Mouse (Mus musculus) myocyte (in vitro differentiated cells): Measurements from ENCODE around the gene Cdkl5. TPM values are rescaled to one million over a fixed set of nuclear protein-coding genes. Genes with fewer than 3 reads are reported as not detected.
A peak's percentile ranks its signal among the peaks of the same experiment; 100 is the strongest.

Experiments used
- H3K27me3 ChIP-seq: one replicate; pipeline ENCODE4 v1.6.1; 2011; ENCODE audit not compliant: control insufficient read depth, insufficient read depth, insufficient read length
- H3K36me3 ChIP-seq: one replicate; pipeline ENCODE4 v1.6.1; 2011; ENCODE audit not compliant: control insufficient read depth, insufficient read depth
- H3K4me2 ChIP-seq: one replicate; pipeline ENCODE4 v1.6.1; 2011; ENCODE audit warnings: low read depth, control low read depth
- H3K4me3 ChIP-seq: one replicate; pipeline ENCODE4 v1.5.1; 2011; ENCODE audit warnings: mild to moderate bottlenecking, control low read depth, moderate library complexity
- H3K79me2 ChIP-seq: one replicate; pipeline ENCODE4 v1.6.1; 2011; ENCODE audit not compliant: control insufficient read depth, insufficient read depth
- H3ac ChIP-seq: one replicate; pipeline ENCODE4 v1.6.1; 2011; ENCODE audit not compliant: control insufficient read depth, insufficient read length
- CEBPB ChIP-seq: IDR thresholded peaks from 2 replicates; pipeline ENCODE4 v1.6.1; 2011; ENCODE audit warnings: mild to moderate bottlenecking, moderate library complexity; ENCODE audit not compliant: poor library complexity, insufficient read depth, severe bottlenecking
- E2F4 ChIP-seq: IDR thresholded peaks from one replicate; pipeline ENCODE4 v1.6.1; 2011; ENCODE audit warnings: mild to moderate bottlenecking, control low read depth, moderate library complexity; ENCODE audit not compliant: insufficient read depth
- MAX ChIP-seq: IDR thresholded peaks from one replicate; pipeline ENCODE4 v1.6.1; 2011; ENCODE audit warnings: low read depth, mild to moderate bottlenecking, control low read depth
- MYOD1 ChIP-seq, 3 experiments: IDR thresholded peaks; one replicate each; pipeline ENCODE4 v1.6.1; 2011; ENCODE audit warnings: control low read depth in 2 of 3, low read depth in 2 of 3, mild to moderate bottlenecking in 2 of 3, moderate library complexity in 1 of 3; ENCODE audit not compliant: insufficient read length in 2 of 3, control insufficient read depth in 1 of 3
- MYOG ChIP-seq, 3 experiments: IDR thresholded peaks; one replicate each; pipeline ENCODE4 v1.6.1; 2011; ENCODE audit warnings: control low read depth in 2 of 3, low read depth in 2 of 3, mild to moderate bottlenecking in 2 of 3; ENCODE audit not compliant: insufficient read length in 2 of 3, control insufficient read depth in 1 of 3, insufficient read depth in 1 of 3
- POLR2A ChIP-seq: IDR thresholded peaks from one replicate; pipeline ENCODE4 v1.6.1; 2011; ENCODE audit warnings: low read depth, mild to moderate bottlenecking, control low read depth, moderate library complexity; ENCODE audit not compliant: insufficient read length
- POLR2AphosphoS2 ChIP-seq: IDR thresholded peaks from one replicate; pipeline ENCODE4 v1.6.1; 2011; ENCODE audit warnings: low read depth, control low read depth; ENCODE audit not compliant: insufficient read length
- REST ChIP-seq: IDR thresholded peaks from one replicate; pipeline ENCODE4 v1.6.1; 2011; ENCODE audit warnings: mild to moderate bottlenecking, control low read depth, moderate library complexity; ENCODE audit not compliant: insufficient read depth, insufficient read length
- SRF ChIP-seq: IDR thresholded peaks from one replicate; pipeline ENCODE4 v1.6.1; 2011; ENCODE audit warnings: low read depth; ENCODE audit not compliant: control insufficient read depth, insufficient read length
- TCF12 ChIP-seq: IDR thresholded peaks from one replicate; pipeline ENCODE4 v1.6.1; 2011; ENCODE audit warnings: mild to moderate bottlenecking, control low read depth; ENCODE audit not compliant: poor library complexity, insufficient read depth, severe bottlenecking
- TCF3 ChIP-seq: IDR thresholded peaks from one replicate; pipeline ENCODE4 v1.6.1; 2011; ENCODE audit warnings: low read depth, control low read depth; ENCODE audit not compliant: insufficient read length
- USF1 ChIP-seq: IDR thresholded peaks from one replicate; pipeline ENCODE4 v1.6.1; 2011; ENCODE audit warnings: low read depth, mild to moderate bottlenecking, control low read depth, moderate library complexity
- polyA plus RNA-seq: library from polyadenylated mRNA; unstranded; fragments of >200 nt; fragmentation: generic; extraction: Trizol; gene quantifications from one replicate; pipeline ENCODE4 v1.2.1, GENCODE M21; 2012; ENCODE audit warnings: missing spikeins

Gene Cdkl5
- polyA plus RNA-seq, result 0.43 TPM

GRCm38 (mm10) chrX:160994543-160995121 lies at the start of gene Cdkl5:
Gene Cdkl5 (minus strand): TSS chrX:160994704.
- TF ChIP-seq POLR2AphosphoS2 (peak; percentile 35), USF1 (no peak), TCF3 (no peak), POLR2A (peak; percentile 66), E2F4 (no peak), TCF12 (no peak)
- Histone ChIP-seq H3K79me2 (no peaks in the 10 kb centered on the region), H3ac (peak within 1 kb of the TSS; percentile 12), H3K4me3 (peak within 1 kb of the TSS; percentile 41), H3K36me3 (no peaks in the 10 kb centered on the region), H3K4me2 (peak within 1 kb of the TSS; percentile 67), H3K27me3 (no peaks in the 10 kb centered on the region)

DNA sequence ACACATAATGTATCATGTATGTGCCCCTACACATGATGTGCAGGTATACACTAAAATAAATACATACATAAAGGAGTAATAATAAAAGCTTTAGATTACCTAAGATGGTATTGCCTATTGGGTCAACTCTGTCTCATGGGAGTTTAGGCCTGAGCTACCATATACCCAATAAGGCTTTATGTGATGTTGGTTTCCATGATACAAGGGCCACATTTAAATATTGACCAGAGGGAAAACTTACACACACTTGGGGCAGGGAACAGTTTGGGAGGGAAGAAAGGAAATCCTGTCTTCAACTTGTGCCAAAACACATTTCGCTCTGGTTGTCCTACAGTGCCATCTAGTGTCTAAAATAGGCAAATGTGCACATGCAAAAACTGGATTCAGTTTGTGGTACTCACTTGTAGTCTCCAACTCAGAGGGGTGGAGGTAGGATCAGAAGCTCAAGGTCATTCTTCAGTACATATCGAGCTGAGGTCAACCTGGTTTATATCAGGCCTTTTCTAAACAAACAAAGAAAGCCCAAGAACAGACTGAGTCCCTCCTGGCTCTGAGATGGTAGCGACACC lies 38.8 kb upstream of the Cdkl5 start:
- H3ac ChIP-seq, result no peak overlapping the region
- no peak overlapping the region for H3K4me2 ChIP-seq
- no peaks in the 10 kb centered on the region for H3K27me3 ChIP-seq
- H3K79me2 ChIP-seq, result no peaks in the 10 kb centered on the region
- no peak for TF ChIP-seq POLR2A
- TF ChIP-seq TCF3, result no peak
- TF ChIP-seq MAX, result no peak
- H3K36me3 ChIP-seq, result no peaks in the 10 kb centered on the region
- H3K4me3 ChIP-seq, result no peak overlapping the region

DNA sequence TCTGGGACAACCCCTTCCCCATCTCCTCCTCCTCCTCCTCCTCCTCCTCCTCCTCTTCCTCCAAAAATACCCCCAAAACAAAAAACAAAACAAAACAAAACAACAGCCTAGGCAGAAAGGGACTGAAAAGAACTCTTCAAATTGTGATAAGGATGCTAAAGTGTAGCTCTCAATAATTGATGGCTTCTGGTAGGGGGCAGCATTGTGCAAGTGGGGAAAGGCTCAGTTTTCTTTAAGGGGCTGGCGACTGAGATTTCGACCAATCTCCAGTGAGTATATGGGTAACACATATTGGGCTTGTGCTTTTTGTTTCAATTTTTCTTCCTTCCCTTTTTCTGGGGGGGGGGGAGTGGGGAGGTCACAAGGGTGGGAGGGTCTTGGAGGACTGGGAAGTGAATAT lies 37.9 kb upstream of the Cdkl5 start:
- TF ChIP-seq POLR2A (no peak), MAX (no peak), CEBPB (no peak), E2F4 (no peak), REST (no peak), MYOD1 (IDR thresholded peaks at IDR 0.05; ENCODE audit: control insufficient read depth in 1 of 3, insufficient read length in 2 of 3, low read depth in 2 of 3) (no peak), MYOG (IDR thresholded peaks at IDR 0.05; ENCODE audit: control insufficient read depth in 1 of 3, insufficient read depth in 1 of 3, insufficient read length in 2 of 3, low read depth in 2 of 3) (no peak), TCF3 (no peak), TCF12 (no peak), SRF (no peak), USF1 (no peak)
- Histone ChIP-seq H3K27me3 (no peaks in the 10 kb centered on the region), H3K4me2 (no peak overlapping the region), H3ac (no peak overlapping the region), H3K36me3 (no peaks in the 10 kb centered on the region), H3K79me2 (no peaks in the 10 kb centered on the region), H3K4me3 (no peak overlapping the region)

- TF ChIP-seq CEBPB (no peak), SRF (no peak), TCF3 (no peak), MAX (no peak), REST (no peak), USF1 (no peak), POLR2A (no peak), MYOD1 (IDR thresholded peaks at IDR 0.05; ENCODE audit: control insufficient read depth in 1 of 3, insufficient read length in 2 of 3, low read depth in 2 of 3) (no peak), E2F4 (no peak), MYOG (IDR thresholded peaks at IDR 0.05; ENCODE audit: control insufficient read depth in 1 of 3, insufficient read depth in 1 of 3, insufficient read length in 2 of 3, low read depth in 2 of 3) (no peak), POLR2AphosphoS2 (no peak), TCF12 (no peak)
- Histone ChIP-seq H3K4me2 (no peak overlapping the region), H3K36me3 (no peaks in the 10 kb centered on the region), H3K79me2 (no peaks in the 10 kb centered on the region), H3K27me3 (no peaks in the 10 kb centered on the region), H3ac (no peak overlapping the region), H3K4me3 (no peak overlapping the region)
Measured at GRCm38 (mm10) chrX:161030233-161030632, 35.7 kb upstream of the Cdkl5 start.

- H3K79me2 ChIP-seq, result no peaks in the 10 kb centered on the region
- no peaks in the 10 kb centered on the region for H3K36me3 ChIP-seq
- no peak overlapping the region for H3K4me3 ChIP-seq
- H3K4me2 ChIP-seq, result no peak overlapping the region
- H3K27me3 ChIP-seq, result no peaks in the 10 kb centered on the region
- H3ac ChIP-seq, result no peak overlapping the region
- TF ChIP-seq SRF (no peak), REST (no peak), POLR2A (no peak), CEBPB (no peak), E2F4 (no peak), USF1 (no peak), MYOG (IDR thresholded peaks at IDR 0.05; ENCODE audit: control insufficient read depth in 1 of 3, insufficient read depth in 1 of 3, insufficient read length in 2 of 3, low read depth in 2 of 3) (no peak), MYOD1 (IDR thresholded peaks at IDR 0.05; ENCODE audit: control insufficient read depth in 1 of 3, insufficient read length in 2 of 3, low read depth in 2 of 3) (no peak), MAX (no peak), POLR2AphosphoS2 (no peak)
Measured at GRCm38 (mm10) chrX:161024475-161024874, 30.0 kb upstream of the Cdkl5 start.
